Mouse (Mus musculus): ENCODE results near the gene E2f7.

The E2f7 gene

DNA sequence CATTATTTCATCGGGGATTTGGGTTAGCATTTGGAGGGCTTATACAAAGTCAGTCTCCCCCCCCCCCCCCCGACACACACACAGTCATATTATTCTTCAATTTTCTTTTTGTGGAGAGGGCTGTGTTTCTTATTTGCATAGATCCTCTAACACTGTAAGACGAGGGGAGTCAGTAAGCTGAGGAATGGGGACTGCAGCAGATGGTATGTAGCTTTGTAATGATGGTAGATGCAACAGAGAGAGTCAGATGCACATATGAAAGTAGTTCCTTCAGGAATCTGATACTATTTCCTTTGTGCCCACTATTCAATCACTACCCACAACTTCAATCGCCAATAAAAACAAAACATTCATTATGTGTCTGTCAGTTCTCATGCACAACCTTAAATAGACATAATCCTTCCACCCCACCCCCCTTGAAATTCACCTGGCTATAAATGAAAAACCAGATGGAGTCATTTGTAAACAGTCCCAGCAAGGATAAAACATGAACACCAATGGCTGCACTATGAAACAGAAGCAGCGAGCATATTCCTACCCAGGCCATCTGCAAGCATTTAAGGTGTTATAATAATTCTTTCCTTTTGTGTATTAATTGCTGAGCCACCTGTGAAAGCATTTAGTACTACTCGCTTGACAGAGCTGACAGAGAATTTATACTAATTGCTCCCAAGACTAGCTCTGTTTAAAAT, 90.0 kb downstream of the E2f7 start:
- no peak for DNase-seq (ENCODE audit: inconsistent age in 2 of 2, low spot score in 1 of 2)

Measured in adrenal gland, adult (tissue).